Mouse (Mus musculus): ENCODE measurements around the gene Fars2. TPM values are rescaled to one million over a fixed set of nuclear protein-coding genes. Genes with fewer than 3 reads are reported as not detected.

Fars2 gene
- polyA plus RNA-seq, 1 experiment from 2014 or later: 32.4 TPM

GRCm38 (mm10) chr13:36716708-36717107 lies 599.5 kb downstream of the Fars2 start:
- ATAC-seq (ENCODE audit: insufficient number of reproducible peaks, insufficient read depth, low FRiP score, low TSS enrichment, low read depth): no peak

GRCm38 (mm10) chr13:36717376-36717775 lies 600.2 kb downstream of the Fars2 start:
- Histone ChIP-seq H3K4me1 (replicated peaks) (no peaks in the 10 kb centered on the region), H3K9me3 (no peaks in the 10 kb centered on the region), H3K27ac (no peak overlapping the region), H3K9ac (replicated peaks) (no peak overlapping the region), H3K36me3 (no peaks in the 10 kb centered on the region), H3K4me2 (no peak overlapping the region), H3K4me3 (replicated peaks) (no peak overlapping the region), H3K27me3 (peaks cover 13% of the 10 kb centered on the region)
- ATAC-seq (ENCODE audit: insufficient number of reproducible peaks, insufficient read depth, low FRiP score, low TSS enrichment, low read depth): no peak
- WGBS: 77% methylated on average over 3 of the region's 3 CpGs

More at GRCm38 (mm10) chr13:36716708-36717107, 599.5 kb downstream of the Fars2 start:
- no peak overlapping the region for H3K4me3 ChIP-seq (replicated peaks)
- no peaks in the 10 kb centered on the region for H3K36me3 ChIP-seq
- 49% methylated on average over 2 of the region's 2 CpGs for WGBS
- no peak overlapping the region for H3K9ac ChIP-seq (replicated peaks)
- H3K4me2 ChIP-seq: no peak overlapping the region
- H3K27ac ChIP-seq: no peak overlapping the region
- no peaks in the 10 kb centered on the region for H3K4me1 ChIP-seq (replicated peaks)
- H3K27me3 ChIP-seq: peaks cover 6% of the 10 kb centered on the region
- H3K9me3 ChIP-seq: no peaks in the 10 kb centered on the region

- ATAC-seq (ENCODE audit: insufficient number of reproducible peaks, insufficient read depth, low FRiP score, low TSS enrichment, low read depth): no peak
- Histone ChIP-seq H3K4me1 (replicated peaks) (peaks cover 18% of the 10 kb centered on the region), H3K27me3 (peaks cover 43% of the 10 kb centered on the region), H3K4me3 (replicated peaks) (no peak overlapping the region), H3K36me3 (no peaks in the 10 kb centered on the region), H3K9me3 (no peaks in the 10 kb centered on the region), H3K9ac (replicated peaks) (no peak overlapping the region), H3K27ac (no peak overlapping the region), H3K4me2 (no peak overlapping the region)
- 92% methylated on average over 5 of the region's 5 CpGs for WGBS
Measured at GRCm38 (mm10) chr13:36720297-36721017, 603.2 kb downstream of the Fars2 start.

GRCm38 (mm10) chr13:36722309-36722708 lies 605.1 kb downstream of the Fars2 start:
- Histone ChIP-seq H3K27me3 (peaks cover 57% of the 10 kb centered on the region), H3K36me3 (no peaks in the 10 kb centered on the region), H3K27ac (no peak overlapping the region), H3K4me1 (replicated peaks) (peaks cover 18% of the 10 kb centered on the region), H3K9me3 (no peaks in the 10 kb centered on the region), H3K9ac (replicated peaks) (no peak overlapping the region), H3K4me3 (replicated peaks) (no peak overlapping the region), H3K4me2 (no peak overlapping the region)
- no peak for ATAC-seq (ENCODE audit: insufficient number of reproducible peaks, insufficient read depth, low FRiP score, low TSS enrichment, low read depth)

- Histone ChIP-seq H3K4me2 (peak overlapping the region; percentile 53), H3K27ac (no peak overlapping the region), H3K4me1 (replicated peaks) (peaks cover 18% of the 10 kb centered on the region), H3K9ac (replicated peaks) (no peak overlapping the region), H3K36me3 (no peaks in the 10 kb centered on the region), H3K27me3 (peaks cover 70% of the 10 kb centered on the region), H3K9me3 (no peaks in the 10 kb centered on the region), H3K4me3 (replicated peaks) (peak overlapping the region; percentile 27)
- ATAC-seq (ENCODE audit: insufficient number of reproducible peaks, insufficient read depth, low FRiP score, low TSS enrichment, low read depth): no peak
- 2% methylated on average over 15 of the region's 15 CpGs for WGBS
Measured at GRCm38 (mm10) chr13:36723726-36724300, 606.6 kb downstream of the Fars2 start.

- H3K4me2 ChIP-seq: peak overlapping the region; percentile 53
- H3K9ac ChIP-seq (replicated peaks): no peak overlapping the region
- ATAC-seq (ENCODE audit: insufficient number of reproducible peaks, insufficient read depth, low FRiP score, low TSS enrichment, low read depth): peak; percentile 71; the same call in 1 of the 2 replicates
- WGBS: under 1% methylated on average over 40 of the region's 40 CpGs
- peaks cover 18% of the 10 kb centered on the region for H3K4me1 ChIP-seq (replicated peaks)
- H3K4me3 ChIP-seq (replicated peaks): peak overlapping the region; percentile 27
- H3K9me3 ChIP-seq: no peaks in the 10 kb centered on the region
- no peaks in the 10 kb centered on the region for H3K36me3 ChIP-seq
- no peak overlapping the region for H3K27ac ChIP-seq
- peaks cover 80% of the 10 kb centered on the region for H3K27me3 ChIP-seq
Measured at GRCm38 (mm10) chr13:36724533-36725470, 607.6 kb downstream of the Fars2 start.

GRCm38 (mm10) chr13:36725881-36726280 lies 608.7 kb downstream of the Fars2 start:
- Histone ChIP-seq H3K9me3 (no peaks in the 10 kb centered on the region), H3K9ac (replicated peaks) (no peak overlapping the region), H3K36me3 (no peaks in the 10 kb centered on the region), H3K4me2 (peak overlapping the region; percentile 77), H3K4me3 (replicated peaks) (peak overlapping the region; percentile 47; the same call in 1 of the 2 replicates), H3K27ac (no peak overlapping the region), H3K27me3 (peaks cover 90% of the 10 kb centered on the region), H3K4me1 (replicated peaks) (peaks cover 23% of the 10 kb centered on the region)
- ATAC-seq (ENCODE audit: insufficient number of reproducible peaks, insufficient read depth, low FRiP score, low TSS enrichment, low read depth): no peak
- WGBS: 5% methylated on average over 8 of the region's 8 CpGs

- Histone ChIP-seq H3K9me3 (no peaks in the 10 kb centered on the region), H3K4me2 (peak overlapping the region; percentile 77), H3K4me3 (replicated peaks) (peak overlapping the region; percentile 47), H3K27me3 (peaks cover 92% of the 10 kb centered on the region), H3K4me1 (replicated peaks) (peaks cover 29% of the 10 kb centered on the region), H3K9ac (replicated peaks) (peak overlapping the region; percentile 60; the same call in 1 of the 2 replicates), H3K27ac (0 out of 2 replicates have a peak overlapping the region, but pooled peaks have one; percentile 12), H3K36me3 (no peaks in the 10 kb centered on the region)
- under 1% methylated on average over 24 of the region's 24 CpGs for WGBS
- no peak for ATAC-seq (ENCODE audit: insufficient number of reproducible peaks, insufficient read depth, low FRiP score, low TSS enrichment, low read depth)
Measured at GRCm38 (mm10) chr13:36726551-36726950, 609.3 kb downstream of the Fars2 start.

- Histone ChIP-seq H3K27me3 (peaks cover 88% of the 10 kb centered on the region), H3K9ac (replicated peaks) (peak overlapping the region; percentile 60), H3K4me2 (peak overlapping the region; percentile 77), H3K27ac (peak overlapping the region; percentile 69), H3K9me3 (no peaks in the 10 kb centered on the region), H3K36me3 (no peaks in the 10 kb centered on the region), H3K4me1 (replicated peaks) (peaks cover 30% of the 10 kb centered on the region), H3K4me3 (replicated peaks) (peak overlapping the region; percentile 47)
- ATAC-seq (ENCODE audit: insufficient number of reproducible peaks, insufficient read depth, low FRiP score, low TSS enrichment, low read depth): no peak
- under 1% methylated on average over 34 of the region's 34 CpGs for WGBS
Measured at GRCm38 (mm10) chr13:36726951-36727778, 610.0 kb downstream of the Fars2 start.

- Histone ChIP-seq H3K9ac (replicated peaks) (peak overlapping the region; percentile 60), H3K9me3 (no peaks in the 10 kb centered on the region), H3K27ac (no peak overlapping the region), H3K27me3 (peaks cover 86% of the 10 kb centered on the region), H3K4me1 (replicated peaks) (peaks cover 30% of the 10 kb centered on the region), H3K4me3 (replicated peaks) (peak overlapping the region; percentile 47), H3K4me2 (peak overlapping the region; percentile 77), H3K36me3 (no peaks in the 10 kb centered on the region)
- WGBS: 1% methylated on average over 20 of the region's 23 CpGs
- no peak for ATAC-seq (ENCODE audit: insufficient number of reproducible peaks, insufficient read depth, low FRiP score, low TSS enrichment, low read depth)
Measured at GRCm38 (mm10) chr13:36727779-36728470, 610.7 kb downstream of the Fars2 start.

Measured in limb, embryonic 12.5 days (tissue).